In genomic region chr2:139778283-139778682, GRCm38 (mm10) we compare ENCODE assay signal across 9 mouse cellular contexts.
DNase-seq lines count a peak whose midpoint lies in the region; ATAC-seq and TF ChIP-seq lines count a peak whose summit lies in the region.
"Had no signal": no experiment of that assay in that cellular context is flagged by ENCODE, and none has a peak within 500 bp of the region (broad histone marks: within the 10 kb centered on the region; RNA-seq: fewer than 3 reads in every experiment).

No protein-coding gene starts in this region.

- H3K9me3 ChIP-seq in midbrain, postnatal 0 days (ENCODE audit: low read length), result no peaks in the 10 kb centered on the region
- no peaks in the 10 kb centered on the region for H3K9me3 ChIP-seq in midbrain, embryonic 15.5 days
- H3K9me3 ChIP-seq in limb, embryonic 13.5 days, result no peaks in the 10 kb centered on the region
- H3K9me3 ChIP-seq in midbrain, embryonic 13.5 days, result no peaks in the 10 kb centered on the region

- no peaks in the 10 kb centered on the region for H3K27me3 ChIP-seq in midbrain, postnatal 0 days (ENCODE audit: insufficient read depth, low read length)
- no peaks in the 10 kb centered on the region for H3K27me3 ChIP-seq in midbrain, embryonic 15.5 days (replicated peaks)
- no peaks in the 10 kb centered on the region for H3K27me3 ChIP-seq in limb, embryonic 13.5 days
- no peaks in the 10 kb centered on the region for H3K27me3 ChIP-seq in midbrain, embryonic 13.5 days

- no peak overlapping the region for H3K27ac ChIP-seq in midbrain, postnatal 0 days (ENCODE audit: low read depth, low read length)
- H3K27ac ChIP-seq in midbrain, embryonic 15.5 days, result no peak overlapping the region
- no peak overlapping the region for H3K27ac ChIP-seq in limb, embryonic 13.5 days
- H3K27ac ChIP-seq in midbrain, embryonic 13.5 days, result no peak overlapping the region

- no peaks in the 10 kb centered on the region for H3K36me3 ChIP-seq in midbrain, postnatal 0 days (ENCODE audit: insufficient read depth, low read length)
- H3K36me3 ChIP-seq in midbrain, embryonic 15.5 days (replicated peaks), result no peaks in the 10 kb centered on the region
- no peaks in the 10 kb centered on the region for H3K36me3 ChIP-seq in limb, embryonic 13.5 days
- no peaks in the 10 kb centered on the region for H3K36me3 ChIP-seq in midbrain, embryonic 13.5 days

- no peak for ATAC-seq in midbrain, postnatal 0 days (ENCODE audit: low FRiP score)
- no peak for ATAC-seq in midbrain, embryonic 15.5 days (replicated peaks)
- peak; percentile 10; the same call in 1 of the 2 replicates for ATAC-seq in limb, embryonic 13.5 days (ENCODE audit: low FRiP score, low read depth)
- ATAC-seq in midbrain, embryonic 13.5 days, result no peak

- 68% methylated on average over 3 of the region's 3 CpGs for WGBS in midbrain, postnatal 0 days
- WGBS in midbrain, embryonic 15.5 days, result 58% methylated on average over 3 of the region's 3 CpGs
- 29% methylated on average over 3 of the region's 3 CpGs for WGBS in limb, embryonic 13.5 days
- 55% methylated on average over 3 of the region's 3 CpGs for WGBS in midbrain, embryonic 13.5 days

- H3K9ac ChIP-seq in midbrain, postnatal 0 days (replicated peaks; ENCODE audit: low read length, poor library complexity, severe bottlenecking), result no peak overlapping the region
- no peak overlapping the region for H3K9ac ChIP-seq in midbrain, embryonic 15.5 days
- no peak overlapping the region for H3K9ac ChIP-seq in limb, embryonic 13.5 days
- no peak overlapping the region for H3K9ac ChIP-seq in midbrain, embryonic 13.5 days (replicated peaks)

- H3K4me3 ChIP-seq in midbrain, postnatal 0 days (ENCODE audit: low read depth, low read length), result no peak overlapping the region
- no peak overlapping the region for H3K4me3 ChIP-seq in midbrain, embryonic 15.5 days
- no peak overlapping the region for H3K4me3 ChIP-seq in limb, embryonic 13.5 days
- no peak overlapping the region for H3K4me3 ChIP-seq in midbrain, embryonic 13.5 days (replicated peaks)
- H3K4me3 ChIP-seq: myocyte had no signal

- H3K4me2 ChIP-seq in midbrain, postnatal 0 days (ENCODE audit: low read depth, low read length, poor library complexity, severe bottlenecking), result no peak overlapping the region
- no peak overlapping the region for H3K4me2 ChIP-seq in midbrain, embryonic 15.5 days
- no peak overlapping the region for H3K4me2 ChIP-seq in limb, embryonic 13.5 days (replicated peaks)
- H3K4me2 ChIP-seq in midbrain, embryonic 13.5 days (replicated peaks), result no peak overlapping the region

- peak; percentile 31 to 89 for DNase-seq in adrenal gland, adult (ENCODE audit: inconsistent age in 2 of 2, low spot score in 1 of 2)
- no peak for DNase-seq in adrenal gland, postnatal 4 days (ENCODE audit: low spot score in 2 of 2)
- DNase-seq in midbrain, postnatal 0 days (ENCODE audit: low spot score), result no peak
- DNase-seq in embryo, embryonic 9.5 days (ENCODE audit: extremely low spot score), result peak; percentile 39
- peak; percentile 58 for DNase-seq in thymus, postnatal 25 days

- peak; percentile 46 for TF ChIP-seq CTCF in midbrain, postnatal 0 days (IDR thresholded peaks at IDR 0.05)

- H3K4me1 ChIP-seq in midbrain, postnatal 0 days (ENCODE audit: insufficient read depth, low read length), result no peaks in the 10 kb centered on the region
- no peaks in the 10 kb centered on the region for H3K4me1 ChIP-seq in midbrain, embryonic 15.5 days
- H3K4me1 ChIP-seq in limb, embryonic 13.5 days, result peaks cover 15% of the 10 kb centered on the region; the same call in 1 of the 2 replicates
- no peaks in the 10 kb centered on the region for H3K4me1 ChIP-seq in midbrain, embryonic 13.5 days (replicated peaks)

Comparison
In these comparisons a context has a peak if more than half of its experiments do, and no peak if none do; other contexts are left out.
1. DNase-seq: peak in adrenal gland, adult (2 of 2), embryo, embryonic 9.5 days (single experiment) and thymus, postnatal 25 days (single experiment); none in adrenal gland, postnatal 4 days (0 of 2) and midbrain, postnatal 0 days (single experiment).